Mouse (Mus musculus): ENCODE measurements around the gene Tbc1d19. TPM values are rescaled to one million over a fixed set of nuclear protein-coding genes. Genes with fewer than 3 reads are reported as not detected.

Tbc1d19 gene
- 37.9 and 42.3 TPM in 2 replicates for polyA plus RNA-seq (2015; fragmentation: Nextera tagmentation; extraction: Ambion mirVana)

DNA sequence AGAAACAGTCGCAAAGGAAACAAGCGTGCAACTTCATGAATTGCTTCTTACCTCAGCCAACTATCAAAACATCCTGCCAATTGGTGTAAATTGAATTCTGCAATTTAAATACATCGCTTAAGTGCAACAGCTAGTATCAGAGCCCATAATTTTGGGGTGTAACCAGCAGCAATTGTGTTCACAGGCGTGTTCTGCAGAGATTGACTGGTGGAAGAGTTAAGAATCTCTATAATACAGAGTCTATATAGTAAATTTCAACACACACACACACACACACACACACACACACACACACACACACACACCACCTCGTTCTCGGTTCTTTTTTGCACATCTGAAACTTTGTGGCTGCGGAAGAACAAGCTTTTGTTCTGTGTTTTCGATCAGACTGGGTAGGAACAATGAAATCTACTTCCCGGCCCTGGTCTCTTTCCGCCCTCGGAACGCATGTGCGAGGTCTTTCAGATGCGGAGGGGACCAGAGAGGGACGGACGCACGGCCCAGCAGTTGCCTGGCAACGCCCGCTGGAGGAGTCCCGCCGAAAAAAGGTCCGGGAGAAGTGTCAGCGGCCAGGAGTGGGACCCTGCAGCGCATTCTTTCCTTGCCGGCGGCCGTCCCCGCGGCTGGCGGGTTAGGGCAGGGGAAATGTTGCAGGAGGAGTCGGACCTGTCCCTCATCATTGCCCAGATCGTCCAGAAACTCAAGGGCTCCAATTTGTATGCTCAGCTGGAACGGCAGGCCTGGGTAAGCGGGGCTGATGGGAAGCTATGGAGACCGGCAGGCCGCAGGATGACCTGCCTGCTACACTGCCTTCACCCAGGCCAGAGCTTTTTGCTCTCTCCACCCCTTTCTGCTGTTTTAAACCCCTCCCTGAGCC, at the start of gene Tbc1d19:
Gene Tbc1d19 (plus strand): TSS at position 492 of the 877 bp plus-strand sequence.
- peak; percentile 93 for ATAC-seq (ENCODE audit: insufficient number of reproducible peaks, low FRiP score, low TSS enrichment, low read depth)
- H3K27me3 ChIP-seq, result no peaks in the 10 kb centered on the region
- H3K36me3 ChIP-seq, result 0 out of 2 replicates have a peak, but pooled peaks cover 4% of the 10 kb centered on the region
- no peaks in the 10 kb centered on the region for H3K9me3 ChIP-seq
- peak within 1 kb of the TSS; percentile 72 for H3K4me2 ChIP-seq
- WGBS, result 6% methylated on average over 36 of the region's 36 CpGs
- peak within 1 kb of the TSS; percentile 33; the same call in 1 of the 2 replicates for H3K27ac ChIP-seq
- H3K4me1 ChIP-seq, result peaks cover 2% of the 10 kb centered on the region; the same call in 1 of the 2 replicates
- peak within 1 kb of the TSS; percentile 88 for H3K4me3 ChIP-seq
- H3K9ac ChIP-seq, result peak within 1 kb of the TSS; percentile 65

DNA sequence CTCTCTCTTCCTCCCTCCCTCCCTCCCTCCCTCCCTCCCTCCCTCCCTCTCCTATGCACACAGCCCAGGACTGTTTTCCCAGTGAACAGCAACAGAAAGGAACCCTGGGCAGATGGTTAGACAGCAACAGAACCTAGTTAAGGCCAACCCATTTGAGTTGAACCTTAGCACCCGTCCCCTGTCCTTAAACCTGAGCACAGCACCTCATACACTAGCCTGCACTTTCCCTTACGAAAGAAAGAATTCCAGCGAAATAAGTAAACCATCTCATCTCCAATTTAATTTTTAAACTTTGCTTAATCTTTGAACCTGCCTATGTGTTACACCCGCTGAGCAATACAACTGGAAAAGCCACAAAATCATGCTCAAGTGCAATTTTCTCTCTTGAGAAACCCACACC, 49.5 kb upstream of the Tbc1d19 start:
- no peaks in the 10 kb centered on the region for H3K4me1 ChIP-seq
- H3K27ac ChIP-seq, result no peak overlapping the region
- ATAC-seq (ENCODE audit: insufficient number of reproducible peaks, low FRiP score, low TSS enrichment, low read depth), result no peak
- H3K36me3 ChIP-seq, result no peaks in the 10 kb centered on the region
- no peaks in the 10 kb centered on the region for H3K9me3 ChIP-seq
- WGBS, result 77% methylated on average over 4 of the region's 4 CpGs
- no peak overlapping the region for H3K4me2 ChIP-seq
- no peaks in the 10 kb centered on the region for H3K27me3 ChIP-seq
- no peak overlapping the region for H3K9ac ChIP-seq
- no peak overlapping the region for H3K4me3 ChIP-seq

DNA sequence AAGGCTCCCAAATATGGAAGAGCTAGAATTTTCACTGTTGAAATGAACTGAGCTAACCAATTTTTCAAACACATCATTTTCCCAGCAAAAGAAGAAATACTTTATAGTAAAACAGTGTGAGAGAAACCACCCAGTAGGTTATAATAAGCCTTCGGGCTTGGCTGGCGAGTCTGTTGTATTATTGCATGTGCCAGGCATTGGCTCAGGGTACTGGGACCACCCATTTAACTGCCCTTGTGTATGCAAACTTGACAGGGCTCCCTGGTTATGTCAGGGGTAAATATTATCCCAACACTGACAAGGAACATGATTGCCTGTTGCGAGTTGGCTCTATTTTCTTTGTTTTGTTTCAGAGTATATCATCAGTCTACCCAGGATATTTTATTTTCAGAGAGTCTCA, 48.5 kb upstream of the Tbc1d19 start:
- WGBS, result 72% methylated on average over 3 of the region's 3 CpGs

DNA sequence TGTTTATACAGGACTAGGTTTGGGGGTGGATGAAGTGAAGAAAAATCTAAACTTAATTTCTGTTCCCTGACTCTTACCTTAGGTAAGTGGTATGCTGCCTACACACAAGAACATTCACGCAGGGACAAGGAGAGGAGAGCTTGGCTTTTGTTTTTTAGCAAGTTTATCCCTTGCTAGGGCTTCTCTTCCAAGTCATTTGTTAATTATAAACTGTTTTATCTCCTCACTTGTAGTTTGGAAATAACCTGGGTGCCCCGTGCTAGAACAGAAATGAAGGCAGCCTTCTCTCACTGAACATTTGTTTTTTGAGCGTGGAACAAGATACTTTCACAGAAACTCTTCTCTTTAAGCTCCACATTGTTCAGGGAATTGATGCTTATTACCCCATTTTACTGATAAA, 48.1 kb upstream of the Tbc1d19 start:
- no peaks in the 10 kb centered on the region for H3K4me1 ChIP-seq
- no peak overlapping the region for H3K27ac ChIP-seq
- H3K4me3 ChIP-seq, result no peak overlapping the region
- no peak overlapping the region for H3K9ac ChIP-seq
- 82% methylated on average over 3 of the region's 3 CpGs for WGBS
- ATAC-seq (ENCODE audit: insufficient number of reproducible peaks, low FRiP score, low TSS enrichment, low read depth), result no peak
- H3K9me3 ChIP-seq, result no peaks in the 10 kb centered on the region
- H3K27me3 ChIP-seq, result no peaks in the 10 kb centered on the region
- H3K4me2 ChIP-seq, result no peak overlapping the region
- H3K36me3 ChIP-seq, result no peaks in the 10 kb centered on the region

More for the DNA sequence above, 48.5 kb upstream of the Tbc1d19 start:
- Histone ChIP-seq H3K4me3 (no peak overlapping the region), H3K4me2 (no peak overlapping the region), H3K36me3 (no peaks in the 10 kb centered on the region), H3K4me1 (no peaks in the 10 kb centered on the region), H3K9me3 (no peaks in the 10 kb centered on the region), H3K27me3 (no peaks in the 10 kb centered on the region), H3K9ac (no peak overlapping the region), H3K27ac (no peak overlapping the region)
- no peak for ATAC-seq (ENCODE audit: insufficient number of reproducible peaks, low FRiP score, low TSS enrichment, low read depth)

GRCm38 (mm10) chr5:53784818-53785520, 24.4 kb upstream of the Tbc1d19 start:
- Histone ChIP-seq H3K4me3 (no peak overlapping the region), H3K4me1 (no peaks in the 10 kb centered on the region), H3K4me2 (no peak overlapping the region), H3K27ac (no peak overlapping the region), H3K9me3 (no peaks in the 10 kb centered on the region), H3K9ac (no peak overlapping the region), H3K36me3 (no peaks in the 10 kb centered on the region), H3K27me3 (no peaks in the 10 kb centered on the region)
- 64% methylated on average over 12 of the region's 12 CpGs for WGBS
- ATAC-seq (ENCODE audit: insufficient number of reproducible peaks, low FRiP score, low TSS enrichment, low read depth), result no peak

DNA sequence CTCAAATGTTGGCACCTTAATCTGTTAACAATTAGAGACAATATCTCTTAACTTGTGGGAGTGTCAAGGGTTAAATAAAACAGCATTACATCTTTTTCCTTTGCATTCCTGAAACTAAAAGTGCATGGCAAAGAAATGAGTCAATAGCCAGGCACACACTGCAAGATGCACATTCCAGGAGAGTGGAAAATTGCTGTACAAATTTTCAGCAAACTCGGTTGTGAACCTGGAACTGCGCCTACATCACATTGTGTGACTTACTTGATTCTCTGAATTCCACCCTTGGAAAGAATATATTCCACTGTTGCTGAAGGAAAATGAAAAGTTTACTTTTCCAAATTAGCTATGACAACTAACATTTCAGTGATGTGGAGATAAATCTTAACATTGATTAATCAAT, 8.0 kb upstream of the Tbc1d19 start:
- Histone ChIP-seq H3K27ac (no peak overlapping the region), H3K36me3 (no peaks in the 10 kb centered on the region), H3K4me3 (no peak overlapping the region), H3K9ac (no peak overlapping the region), H3K27me3 (no peaks in the 10 kb centered on the region), H3K9me3 (no peaks in the 10 kb centered on the region), H3K4me2 (no peak overlapping the region), H3K4me1 (no peaks in the 10 kb centered on the region)
- 64% methylated on average over 2 of the region's 2 CpGs for WGBS
- no peak for ATAC-seq (ENCODE audit: insufficient number of reproducible peaks, low FRiP score, low TSS enrichment, low read depth)

DNA sequence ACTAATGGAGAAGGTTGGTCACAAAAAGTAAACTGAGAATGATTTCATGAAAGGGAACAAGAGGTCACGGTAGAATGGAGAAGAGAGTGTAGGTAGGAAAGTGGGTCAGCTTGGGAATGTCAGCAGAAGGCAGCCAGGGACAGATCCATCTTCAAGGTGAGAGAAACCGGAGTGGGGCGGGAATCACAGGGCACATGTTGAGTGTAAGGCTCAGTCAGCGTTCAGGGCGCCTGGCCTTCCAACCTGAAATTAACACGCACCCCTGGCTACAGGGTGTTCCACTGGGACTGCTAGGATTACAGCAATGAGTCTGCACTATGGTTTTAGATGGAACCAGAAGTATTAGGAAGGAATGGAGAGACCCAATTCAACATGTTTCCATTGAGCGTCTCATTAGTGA, 10.3 kb downstream of the Tbc1d19 start:
- Histone ChIP-seq H3K36me3 (no peaks in the 10 kb centered on the region), H3K4me2 (no peak overlapping the region), H3K9ac (no peak overlapping the region), H3K4me1 (no peaks in the 10 kb centered on the region), H3K27me3 (no peaks in the 10 kb centered on the region), H3K9me3 (no peaks in the 10 kb centered on the region), H3K27ac (no peak overlapping the region), H3K4me3 (no peak overlapping the region)
- WGBS, result 93% methylated on average over 7 of the region's 7 CpGs
- no peak for ATAC-seq (ENCODE audit: insufficient number of reproducible peaks, low FRiP score, low TSS enrichment, low read depth)

DNA sequence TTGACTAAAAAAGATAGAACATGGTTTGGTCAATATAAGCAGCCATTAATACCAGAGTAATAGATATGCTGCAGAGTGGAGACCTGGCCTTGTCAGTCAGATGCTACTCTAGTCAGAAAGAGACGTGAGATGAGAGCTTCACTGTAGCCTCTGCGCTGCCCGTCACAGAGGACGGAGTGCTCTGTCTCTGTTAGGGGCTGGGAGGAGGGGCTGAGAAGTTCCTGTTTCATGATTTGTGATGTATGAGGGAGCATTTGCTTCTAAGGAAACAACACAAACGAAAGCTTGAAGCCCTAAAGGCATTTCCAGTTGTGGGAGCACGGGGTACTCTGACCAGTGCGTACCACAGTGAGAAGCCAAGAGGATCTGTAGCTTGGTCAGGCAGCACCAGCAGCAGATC, 16.5 kb downstream of the Tbc1d19 start:
- no peak overlapping the region for H3K27ac ChIP-seq
- H3K4me3 ChIP-seq, result no peak overlapping the region
- no peaks in the 10 kb centered on the region for H3K27me3 ChIP-seq
- H3K4me1 ChIP-seq, result no peaks in the 10 kb centered on the region
- no peak overlapping the region for H3K4me2 ChIP-seq
- H3K36me3 ChIP-seq, result peaks cover 5% of the 10 kb centered on the region; the same call in 1 of the 2 replicates
- ATAC-seq (ENCODE audit: insufficient number of reproducible peaks, low FRiP score, low TSS enrichment, low read depth), result no peak
- no peak overlapping the region for H3K9ac ChIP-seq
- H3K9me3 ChIP-seq, result no peaks in the 10 kb centered on the region
- 68% methylated on average over 7 of the region's 7 CpGs for WGBS

GRCm38 (mm10) chr5:53834489-53834888, 25.1 kb downstream of the Tbc1d19 start:
- Histone ChIP-seq H3K4me2 (no peak overlapping the region), H3K9me3 (no peaks in the 10 kb centered on the region), H3K4me3 (no peak overlapping the region), H3K27me3 (no peaks in the 10 kb centered on the region), H3K27ac (no peak overlapping the region), H3K36me3 (peaks cover 17% of the 10 kb centered on the region), H3K9ac (no peak overlapping the region), H3K4me1 (no peaks in the 10 kb centered on the region)
- 89% methylated on average over 4 of the region's 4 CpGs for WGBS
- ATAC-seq (ENCODE audit: insufficient number of reproducible peaks, low FRiP score, low TSS enrichment, low read depth), result no peak

DNA sequence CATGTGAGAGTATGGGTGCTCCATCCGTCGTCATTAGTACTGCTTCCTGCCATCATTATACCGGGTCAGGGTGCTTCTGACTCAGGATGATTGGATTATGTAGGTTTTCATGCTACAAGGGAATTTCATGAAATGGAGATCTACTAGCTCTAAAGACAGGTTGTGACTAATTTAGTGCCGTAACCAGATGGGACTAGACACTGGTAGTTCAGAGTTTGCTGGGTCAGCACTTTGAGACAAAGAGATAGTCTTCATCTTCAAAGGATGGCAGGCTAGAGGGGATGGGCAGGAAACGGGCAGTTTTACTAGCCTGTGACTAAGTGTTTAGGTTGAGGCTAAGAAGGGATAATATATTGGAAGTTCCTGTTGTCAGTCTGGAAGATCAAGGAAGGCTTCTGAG, 31.9 kb downstream of the Tbc1d19 start:
- WGBS, result 77% methylated on average over 5 of the region's 5 CpGs
- no peaks in the 10 kb centered on the region for H3K9me3 ChIP-seq
- H3K4me3 ChIP-seq, result no peak overlapping the region
- H3K4me2 ChIP-seq, result no peak overlapping the region
- no peak overlapping the region for H3K27ac ChIP-seq
- no peak overlapping the region for H3K9ac ChIP-seq
- no peak for ATAC-seq (ENCODE audit: insufficient number of reproducible peaks, low FRiP score, low TSS enrichment, low read depth)
- no peaks in the 10 kb centered on the region for H3K4me1 ChIP-seq
- H3K36me3 ChIP-seq, result peaks cover 13% of the 10 kb centered on the region
- H3K27me3 ChIP-seq, result no peaks in the 10 kb centered on the region

DNA sequence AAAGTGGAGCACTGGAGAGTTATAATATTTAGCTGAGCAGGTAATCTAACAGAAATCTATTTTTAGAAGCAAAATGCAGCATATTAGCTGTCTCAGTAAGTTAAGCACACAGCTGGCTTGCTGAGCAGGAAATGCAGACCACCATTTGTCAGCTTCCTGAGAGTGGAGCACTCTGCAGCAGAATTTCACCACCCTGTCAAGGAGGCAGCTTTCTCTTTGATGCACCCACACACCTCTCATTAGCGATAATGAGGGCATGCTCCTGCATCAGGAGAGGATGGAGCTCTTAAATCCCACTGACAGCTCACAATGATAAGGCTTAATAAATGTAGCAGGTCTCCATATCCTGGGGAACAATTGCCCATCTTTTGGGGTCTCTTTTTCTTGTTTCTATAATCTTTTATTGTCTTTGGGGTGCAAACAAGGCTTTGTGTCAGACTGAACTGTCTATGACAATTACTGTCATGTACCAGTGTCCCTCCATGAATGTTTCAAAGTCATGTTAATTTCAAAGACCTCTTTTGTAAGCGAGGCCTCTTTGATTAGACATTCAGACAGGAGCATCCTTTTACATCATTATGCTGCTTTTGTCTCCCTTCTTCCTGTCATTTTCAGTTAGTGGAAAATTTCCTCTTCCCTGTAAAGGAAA, 39.0 kb downstream of the Tbc1d19 start:
- Histone ChIP-seq H3K9ac (no peak overlapping the region), H3K4me3 (no peak overlapping the region), H3K36me3 (peaks cover 12% of the 10 kb centered on the region; the same call in 1 of the 2 replicates), H3K27me3 (no peaks in the 10 kb centered on the region), H3K4me1 (no peaks in the 10 kb centered on the region), H3K27ac (no peak overlapping the region), H3K9me3 (no peaks in the 10 kb centered on the region), H3K4me2 (no peak overlapping the region)
- ATAC-seq (ENCODE audit: insufficient number of reproducible peaks, low FRiP score, low TSS enrichment, low read depth), result no peak
- 42% methylated on average over 2 of the region's 2 CpGs for WGBS

DNA sequence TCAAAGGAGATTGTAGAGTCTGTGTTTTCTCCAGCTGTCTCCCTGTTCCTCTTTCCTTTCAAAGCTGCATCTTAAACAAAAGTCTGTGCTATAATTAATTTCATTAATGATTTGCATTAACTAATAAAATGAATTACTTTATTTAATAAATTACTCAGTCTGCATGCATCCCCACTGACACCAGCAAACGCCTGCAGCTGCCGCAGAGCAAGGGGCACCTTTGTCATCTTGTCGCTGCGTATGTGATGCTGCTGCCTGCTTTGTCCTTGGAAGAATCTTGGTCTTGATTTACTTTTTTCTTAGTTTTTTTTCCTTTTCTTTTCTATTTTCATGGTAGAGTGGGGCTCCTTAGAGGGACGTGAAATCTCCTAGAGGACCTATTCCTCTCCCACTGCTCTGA, 43.2 kb downstream of the Tbc1d19 start:
- Histone ChIP-seq H3K36me3 (peaks cover 14% of the 10 kb centered on the region), H3K4me1 (no peaks in the 10 kb centered on the region)
- 87% methylated on average over 5 of the region's 5 CpGs for WGBS

More for the DNA sequence above, 43.2 kb downstream of the Tbc1d19 start:
- no peak overlapping the region for H3K4me3 ChIP-seq
- ATAC-seq (ENCODE audit: insufficient number of reproducible peaks, low FRiP score, low TSS enrichment, low read depth), result no peak
- H3K27me3 ChIP-seq, result no peaks in the 10 kb centered on the region
- no peak overlapping the region for H3K27ac ChIP-seq
- H3K4me2 ChIP-seq, result no peak overlapping the region
- no peak overlapping the region for H3K9ac ChIP-seq
- no peaks in the 10 kb centered on the region for H3K9me3 ChIP-seq

Measured in limb, embryonic 15.5 days (tissue).